Mouse (Mus musculus): ENCODE results near the gene Cfap61. TPM values are rescaled to one million over a fixed set of nuclear protein-coding genes. Genes with fewer than 3 reads are reported as not detected.

Gene Cfap61
- polyA plus RNA-seq, 1 experiment: not detected

DNA sequence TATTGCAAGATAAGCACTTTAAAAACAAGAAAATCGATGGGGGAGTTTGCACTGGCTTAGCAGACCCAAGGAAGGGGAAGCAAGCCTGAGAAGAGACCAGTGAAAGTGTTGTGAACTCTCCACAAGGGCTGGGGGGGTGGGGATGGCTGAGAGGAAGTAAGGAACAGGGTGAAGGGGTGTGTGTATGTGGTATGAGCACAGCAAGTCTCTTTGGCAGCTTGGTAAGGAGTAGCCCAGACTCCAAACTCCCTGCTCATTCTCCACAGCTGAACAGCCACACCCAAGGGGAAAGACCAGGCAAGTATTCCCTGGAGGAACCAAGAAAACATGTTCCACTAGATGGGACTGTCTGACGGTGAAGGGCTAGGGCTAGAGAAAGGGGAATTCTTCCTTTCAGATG, 76.2 kb downstream of the Cfap61 start:
- no peak for DNase-seq (ENCODE audit: low spot score)

DNA sequence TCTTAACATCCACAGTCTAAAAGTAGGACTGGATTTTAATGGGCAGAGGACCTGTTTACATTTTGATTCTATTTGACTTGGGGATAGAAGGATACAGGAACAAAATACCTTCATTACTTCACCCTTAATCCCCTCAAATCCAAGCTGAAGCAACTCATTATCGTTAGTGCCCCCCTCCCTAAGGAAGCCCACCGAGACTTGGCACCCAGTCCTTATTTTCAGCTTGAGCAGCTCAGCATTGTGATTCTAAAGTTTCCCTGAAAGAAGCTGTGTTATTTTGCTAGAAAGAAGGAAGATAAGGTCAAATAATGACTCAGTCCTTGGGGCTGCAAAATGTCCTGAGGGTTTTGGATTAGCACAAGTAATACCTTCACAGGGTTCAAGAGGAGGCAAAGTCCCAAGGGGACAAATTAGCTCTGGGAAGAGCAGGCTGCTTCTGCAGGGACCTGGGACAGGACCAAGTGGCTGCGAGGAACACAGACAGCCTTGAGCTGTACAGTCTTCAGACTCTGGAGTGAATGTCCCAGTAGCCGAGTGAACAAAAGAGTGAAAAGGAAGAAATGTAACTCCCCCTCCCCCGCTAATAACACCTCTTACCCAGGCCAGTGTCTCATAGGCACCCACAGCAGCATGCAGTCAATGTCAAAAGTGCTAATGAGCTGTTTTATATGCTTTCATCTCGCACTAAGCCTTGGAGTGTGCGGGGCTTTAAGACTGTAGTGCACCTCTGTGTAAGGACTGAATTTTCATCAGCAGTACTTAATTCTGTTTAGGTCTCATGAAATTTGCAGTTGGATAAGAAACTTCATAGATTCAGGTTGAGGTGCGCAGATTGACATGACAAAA, 81.0 kb downstream of the Cfap61 start:
- DNase-seq (ENCODE audit: low spot score): no peak

DNA sequence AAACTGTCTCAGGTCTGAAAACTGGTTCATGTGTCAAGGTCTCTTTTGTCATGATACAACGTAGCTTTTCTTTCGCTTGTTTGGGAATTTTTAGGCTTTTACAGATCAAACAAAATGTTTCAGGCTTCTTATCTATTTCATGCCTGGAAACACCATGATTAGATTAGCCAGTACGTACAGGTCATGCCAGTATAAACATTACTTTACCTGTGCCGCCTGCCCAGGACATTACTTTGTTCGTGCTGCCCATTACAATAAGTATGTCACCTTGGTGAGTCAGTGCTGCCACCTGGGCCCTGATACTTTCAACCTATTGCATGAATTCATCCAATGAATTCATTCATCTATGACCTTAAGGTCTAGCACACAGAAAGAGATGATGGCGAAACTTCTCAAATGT, 88.3 kb downstream of the Cfap61 start:
- no peak for DNase-seq (ENCODE audit: low spot score)

DNA sequence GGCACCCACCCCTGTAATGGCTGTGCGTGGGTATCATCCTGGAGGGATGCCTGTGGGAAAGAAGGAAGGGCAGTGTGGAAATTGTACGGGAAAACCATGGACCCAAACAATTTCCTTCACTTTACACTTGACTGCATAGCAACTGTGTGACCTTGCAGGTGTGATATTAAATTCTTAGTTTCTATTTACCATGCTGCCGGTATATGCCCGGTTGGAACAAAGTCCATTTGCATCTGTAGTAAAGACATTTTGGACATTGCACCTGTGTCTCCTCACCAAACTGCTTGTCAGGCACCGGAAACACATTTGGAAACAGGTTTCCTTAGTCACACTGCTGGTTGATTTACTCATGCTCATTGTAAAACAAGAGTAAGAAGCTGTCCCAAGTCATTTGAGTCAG, 109.1 kb downstream of the Cfap61 start:
- no peak for DNase-seq (ENCODE audit: low spot score)

DNA sequence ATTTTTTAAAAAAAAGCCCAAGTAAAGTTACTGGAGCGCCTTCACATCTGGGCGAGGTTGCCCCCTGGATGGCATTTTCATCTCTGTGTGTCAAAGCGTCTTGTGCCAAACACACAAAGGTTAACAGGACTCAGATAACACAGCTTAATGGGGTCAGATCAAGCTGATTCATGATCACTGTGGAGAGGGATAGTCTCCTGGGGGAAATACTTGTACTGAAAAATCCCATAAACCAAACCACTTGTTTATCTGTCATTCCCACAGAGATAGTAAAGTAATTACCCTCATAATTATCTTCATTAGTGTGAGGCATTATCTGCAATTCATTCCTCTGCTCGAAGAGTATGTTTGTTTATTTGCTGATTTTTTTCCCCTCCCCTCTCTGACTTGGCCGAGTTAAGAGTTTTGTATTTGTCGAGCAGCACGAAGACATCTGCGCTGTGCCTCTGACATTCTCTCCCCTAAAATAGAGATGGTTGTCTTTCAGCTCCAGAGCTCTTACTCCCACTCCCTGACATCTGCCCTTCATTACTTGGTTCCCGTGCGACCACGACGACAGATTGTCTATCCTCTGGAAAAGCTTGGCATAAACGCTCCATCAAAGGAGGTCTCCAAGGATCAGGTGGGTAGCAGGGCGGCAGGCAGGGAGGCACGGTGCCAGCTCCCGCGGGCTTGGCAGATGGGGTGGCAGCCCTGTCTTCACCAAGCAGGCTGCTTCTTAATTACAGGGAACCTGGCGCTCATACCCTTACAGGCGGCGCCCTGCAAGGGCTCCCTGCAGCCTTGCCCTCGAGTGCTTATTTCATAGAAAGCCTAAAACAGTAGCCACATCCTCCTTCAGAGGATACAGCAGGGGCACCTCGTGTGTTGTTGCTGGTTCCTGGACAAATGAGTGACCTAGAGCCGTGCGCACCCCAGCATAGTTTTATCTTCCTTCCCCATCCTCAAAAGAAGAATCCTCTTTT, 110.6 kb downstream of the Cfap61 start:
- no peak for DNase-seq (ENCODE audit: low spot score)

DNA sequence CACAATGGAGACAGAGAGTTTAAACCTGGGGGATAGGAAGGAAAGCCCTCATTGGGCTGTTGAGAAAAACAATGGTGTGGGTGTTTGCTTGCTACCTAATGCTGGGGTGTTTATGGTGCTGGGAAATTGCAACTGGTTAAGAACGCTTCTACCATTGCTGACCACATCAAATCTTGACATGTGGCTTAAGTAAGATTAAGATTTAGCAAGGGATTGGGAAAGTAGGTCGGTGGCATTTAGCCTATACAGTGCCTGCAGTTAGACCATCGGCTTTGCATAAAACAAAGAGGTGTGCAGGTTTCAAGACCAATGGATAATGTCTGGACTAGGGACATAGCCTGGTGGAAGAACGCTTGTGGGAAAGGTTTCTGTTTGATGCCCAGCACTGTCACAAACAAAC, 113.1 kb downstream of the Cfap61 start:
- DNase-seq (ENCODE audit: low spot score): no peak

DNA sequence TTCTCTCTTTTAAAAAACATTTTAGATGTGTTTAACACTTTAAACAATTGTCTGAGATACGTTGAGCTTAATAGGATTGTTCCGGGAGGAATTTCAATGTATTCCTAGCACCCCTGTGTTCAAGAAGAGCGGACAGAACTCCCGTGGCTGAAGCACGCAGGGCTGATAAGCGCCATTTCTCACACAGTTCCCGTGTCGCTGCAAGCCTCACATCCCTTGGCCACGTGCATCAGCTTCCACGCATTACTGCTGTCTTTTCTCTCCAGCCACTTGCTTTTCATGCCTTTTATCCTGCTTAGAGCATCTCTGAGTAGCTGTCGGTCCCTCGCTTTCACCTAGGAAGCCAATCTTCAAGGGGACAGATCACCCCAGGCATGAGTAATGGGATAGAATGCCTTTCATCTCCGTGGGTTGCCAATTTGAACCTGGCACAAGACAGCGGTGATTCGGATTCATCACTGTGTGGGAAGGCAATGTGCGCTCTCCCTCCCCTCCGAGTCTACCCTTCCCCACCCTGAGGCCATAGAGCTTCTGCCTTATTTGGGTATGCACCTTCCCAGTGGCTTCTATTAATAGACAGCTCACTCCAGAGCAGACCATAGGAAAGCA, 113.7 kb downstream of the Cfap61 start:
- DNase-seq (ENCODE audit: low spot score): no peak

DNA sequence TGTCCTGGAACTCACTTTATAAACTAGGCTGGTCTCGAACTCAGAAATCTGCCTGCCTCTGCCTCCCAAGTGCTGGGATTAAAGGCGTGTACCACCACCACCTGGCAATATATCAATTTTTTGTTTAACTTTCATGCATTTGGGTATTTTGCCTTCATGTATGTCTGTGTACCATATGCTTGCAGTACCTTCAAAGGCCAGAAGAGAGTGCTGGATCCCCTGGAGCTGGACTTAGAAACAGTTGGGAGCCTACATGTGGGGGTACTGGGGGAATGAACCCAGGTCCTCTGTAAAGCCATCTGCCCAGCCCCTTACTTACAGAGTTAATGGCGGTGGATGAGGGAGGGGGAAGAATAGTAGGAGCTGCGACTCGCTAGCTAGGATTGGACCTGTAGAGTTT, 114.8 kb downstream of the Cfap61 start:
- no peak for DNase-seq (ENCODE audit: low spot score)

DNA sequence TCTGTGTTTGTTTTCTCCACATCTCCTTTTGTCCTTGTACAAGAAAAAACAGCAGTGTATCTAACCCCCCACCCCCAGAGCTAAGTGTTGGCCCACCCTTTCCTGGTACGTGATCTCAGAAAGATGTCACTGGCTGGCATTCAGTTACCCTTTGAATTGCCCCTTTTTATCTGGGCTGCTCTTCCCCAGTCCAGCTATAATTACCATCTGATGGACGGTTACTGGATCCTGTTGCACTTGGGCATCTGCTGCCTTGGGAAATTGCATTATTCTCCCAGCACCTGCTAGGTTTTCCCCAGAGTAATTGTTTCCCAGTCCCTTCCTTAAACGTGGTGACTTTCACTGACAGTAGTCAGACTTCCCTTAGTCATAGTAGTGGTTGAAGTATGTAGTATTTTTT, 115.5 kb downstream of the Cfap61 start:
- no peak for DNase-seq (ENCODE audit: low spot score)

DNA sequence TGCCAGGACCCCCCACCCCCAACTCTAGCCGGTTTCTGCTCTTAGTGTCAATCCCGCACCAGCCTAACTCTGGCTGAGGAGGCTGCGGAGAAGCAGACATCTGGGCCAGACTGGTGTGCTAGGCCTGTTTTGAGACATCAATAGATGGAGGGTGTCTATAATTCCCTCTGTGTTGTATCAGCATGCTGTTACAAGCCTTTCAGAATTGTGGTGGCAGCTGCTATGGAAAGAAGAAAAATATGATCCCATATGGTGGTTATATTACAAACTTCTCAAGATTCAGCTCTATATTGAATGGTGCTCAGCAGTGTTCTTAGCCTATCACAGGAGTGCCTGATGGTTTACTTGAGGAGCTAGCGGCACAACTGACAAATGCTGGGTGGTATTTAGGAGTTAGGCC, 116.8 kb downstream of the Cfap61 start:
- DNase-seq (ENCODE audit: low spot score): no peak

DNA sequence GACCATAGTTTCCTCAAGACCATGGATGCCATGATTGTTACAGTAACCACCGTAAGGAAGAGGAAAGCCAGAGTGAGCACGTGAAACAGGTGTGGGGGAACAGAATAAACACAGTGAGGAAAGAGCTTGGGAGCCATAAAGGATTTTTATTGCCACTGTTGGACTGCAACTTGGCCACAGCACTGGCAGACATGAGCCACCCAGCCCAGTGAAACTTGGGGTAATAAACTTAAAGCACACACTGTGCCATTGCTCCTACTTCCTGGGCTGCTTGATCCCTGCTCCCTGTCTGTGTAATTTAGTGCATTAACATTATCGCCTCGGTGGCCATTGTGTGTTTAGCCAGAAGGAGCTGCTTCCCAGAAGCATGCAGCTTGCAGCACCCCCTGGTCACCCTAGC, 122.5 kb downstream of the Cfap61 start:
- DNase-seq (ENCODE audit: low spot score): no peak

DNA sequence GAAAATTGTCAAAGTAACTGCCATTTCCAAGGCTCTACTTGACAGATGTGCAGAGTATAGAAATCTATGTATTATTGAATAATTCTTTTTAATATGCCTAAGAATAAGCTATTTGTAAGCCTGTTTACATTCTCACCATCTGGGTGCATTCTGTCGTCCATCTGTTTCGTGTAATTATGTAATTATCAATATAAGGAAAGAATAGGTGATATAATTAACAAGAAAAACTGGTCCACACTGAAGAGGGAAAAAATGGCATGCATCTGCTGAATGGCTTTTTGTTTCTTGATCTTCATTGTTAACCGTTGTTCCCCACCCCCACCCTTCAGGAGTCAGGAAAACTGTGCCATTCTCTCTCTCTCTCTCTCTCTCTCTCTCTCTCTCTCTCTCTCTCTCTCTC, 124.2 kb downstream of the Cfap61 start:
- no peak for DNase-seq (ENCODE audit: low spot score)

DNA sequence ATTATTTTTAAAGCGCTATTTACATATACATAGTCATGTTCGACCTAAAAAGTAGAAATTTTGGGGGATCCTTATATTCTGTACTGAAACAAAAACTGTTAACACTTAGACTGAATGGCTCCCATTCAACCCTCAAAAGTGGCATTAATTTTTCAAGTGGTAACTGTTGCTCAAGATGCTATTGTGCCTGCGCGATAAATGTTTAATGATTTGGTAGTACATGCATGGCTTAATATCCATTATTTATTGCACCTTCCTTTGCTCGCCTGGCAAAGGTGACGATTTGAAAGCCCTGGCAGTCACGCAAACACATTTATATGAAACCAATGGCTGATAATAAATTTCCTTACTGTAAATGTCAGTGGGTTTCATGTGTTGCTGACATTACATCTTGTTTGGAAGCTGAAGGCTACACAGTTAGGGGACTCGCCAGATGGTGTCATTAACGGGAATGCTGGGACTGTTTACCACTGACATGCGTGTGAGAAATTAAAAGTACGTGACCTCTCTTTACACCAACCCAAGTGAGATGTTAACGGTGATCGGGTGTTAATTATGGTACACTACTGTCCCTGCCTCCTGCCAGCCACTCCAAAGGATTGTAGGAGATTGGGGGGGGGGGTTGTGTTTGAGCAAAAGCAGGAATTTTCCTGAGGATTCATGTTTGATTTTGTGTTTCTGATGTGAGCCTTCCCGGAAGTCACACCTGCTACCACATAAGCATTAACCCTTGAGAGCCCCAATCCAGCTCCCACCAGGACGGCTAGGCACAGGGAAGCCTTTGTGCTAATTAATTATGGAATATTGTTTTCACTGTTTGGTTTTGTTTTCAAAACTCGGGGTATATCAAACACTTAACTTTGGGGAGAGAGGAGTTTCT, 127.1 kb downstream of the Cfap61 start:
- no peak for DNase-seq (ENCODE audit: low spot score)

DNA sequence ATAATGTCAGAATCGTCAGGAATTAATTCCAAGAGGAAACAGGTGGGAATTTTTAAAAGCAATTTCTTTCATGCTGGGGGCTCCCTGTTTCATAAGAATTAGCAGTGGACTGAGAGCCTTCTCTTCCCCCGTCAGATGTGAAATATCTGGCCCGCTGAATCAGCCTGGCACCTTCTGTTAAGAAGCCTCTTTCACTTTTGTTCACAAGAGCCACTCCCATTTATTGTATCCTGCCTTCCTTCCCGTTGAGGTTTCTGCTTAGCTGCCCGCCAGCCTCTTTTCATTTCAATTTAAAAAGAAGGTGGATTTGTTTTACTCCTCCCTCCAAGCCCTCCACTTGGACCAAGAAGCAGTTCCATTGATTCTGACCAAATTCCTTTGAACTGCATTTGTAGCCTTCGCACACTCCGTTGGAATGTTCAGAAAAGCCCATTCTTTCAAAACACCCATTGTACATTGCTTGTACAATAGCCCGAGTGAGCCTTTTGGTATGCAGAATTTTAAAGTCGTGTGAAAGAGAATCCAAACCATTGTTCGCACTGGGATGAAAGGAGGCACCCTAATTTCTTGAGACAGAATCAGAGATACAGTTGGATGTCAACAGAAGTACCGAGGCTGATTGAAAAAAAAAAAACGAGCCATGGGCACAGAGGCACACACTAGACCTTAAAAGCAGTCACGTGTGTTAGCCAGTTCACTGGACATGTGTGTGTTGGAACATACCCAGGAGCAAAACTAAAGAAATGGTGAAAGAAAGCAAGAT, 127.9 kb downstream of the Cfap61 start:
- no peak for DNase-seq (ENCODE audit: low spot score)

DNA sequence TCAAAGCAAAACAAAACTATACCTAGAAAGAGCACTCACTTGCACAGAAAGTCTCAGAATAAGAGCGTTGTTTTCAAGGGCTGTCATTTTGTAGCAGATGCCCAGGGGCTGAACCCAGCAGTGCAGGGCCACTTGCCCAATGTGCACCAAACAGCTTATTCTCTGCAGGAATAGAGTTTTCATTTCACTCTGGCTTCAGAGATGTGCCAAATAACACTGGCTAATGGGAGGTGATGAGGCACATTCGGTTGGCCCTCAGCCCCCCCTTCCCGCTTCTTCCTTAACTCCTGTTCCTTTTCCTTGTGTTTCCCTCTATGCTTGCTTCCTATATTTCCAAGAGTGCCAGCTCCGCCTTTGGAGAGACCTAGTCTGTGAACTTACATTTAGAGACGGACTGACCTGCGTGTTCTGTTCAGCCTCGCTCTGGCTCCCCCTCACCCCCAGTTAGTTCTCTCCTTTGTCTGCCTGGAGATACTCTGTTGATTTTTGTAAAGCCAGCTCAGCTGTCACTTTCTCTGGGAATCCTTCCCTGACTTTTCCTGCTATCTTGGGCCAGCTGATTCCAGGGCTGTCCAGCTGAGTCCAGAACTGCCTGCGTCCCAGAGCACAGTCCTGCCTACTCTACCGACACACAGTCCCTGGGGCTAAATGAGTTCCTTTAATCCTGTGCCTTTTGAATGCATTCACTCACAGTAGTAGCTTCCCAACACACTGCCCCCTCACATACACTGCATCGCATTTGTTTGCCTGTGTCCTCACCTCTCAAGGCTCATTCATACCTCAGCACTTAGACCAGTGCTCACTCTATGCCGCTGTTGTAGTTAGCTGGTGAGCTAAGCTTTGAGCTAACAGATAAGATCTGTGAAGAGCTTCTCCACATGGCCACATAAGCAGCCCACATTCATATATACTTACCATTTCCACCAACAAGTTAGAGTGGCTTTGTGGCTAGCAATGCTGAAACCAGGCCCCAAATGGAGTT, 128.8 kb downstream of the Cfap61 start:
- no peak for DNase-seq (ENCODE audit: low spot score)

DNA sequence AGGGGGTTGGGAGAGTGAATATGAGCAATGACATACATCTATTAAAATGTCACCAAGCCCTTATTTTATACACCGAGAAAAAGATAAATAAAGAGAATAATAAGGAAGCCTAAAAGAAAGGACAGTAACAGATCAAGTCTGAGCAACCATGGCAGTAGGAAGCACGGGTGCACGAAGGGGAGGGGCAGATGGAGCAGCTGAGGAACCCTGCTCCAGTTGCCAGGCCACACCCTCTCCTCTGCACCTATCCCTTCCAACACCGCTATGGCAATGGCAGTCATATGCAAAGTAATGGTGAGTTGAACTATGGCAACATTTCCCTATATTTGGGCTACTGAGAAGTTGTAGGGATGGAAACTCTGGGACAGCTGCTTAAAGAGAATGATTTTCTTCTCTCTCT, 132.8 kb downstream of the Cfap61 start:
- no peak for DNase-seq (ENCODE audit: low spot score)

DNA sequence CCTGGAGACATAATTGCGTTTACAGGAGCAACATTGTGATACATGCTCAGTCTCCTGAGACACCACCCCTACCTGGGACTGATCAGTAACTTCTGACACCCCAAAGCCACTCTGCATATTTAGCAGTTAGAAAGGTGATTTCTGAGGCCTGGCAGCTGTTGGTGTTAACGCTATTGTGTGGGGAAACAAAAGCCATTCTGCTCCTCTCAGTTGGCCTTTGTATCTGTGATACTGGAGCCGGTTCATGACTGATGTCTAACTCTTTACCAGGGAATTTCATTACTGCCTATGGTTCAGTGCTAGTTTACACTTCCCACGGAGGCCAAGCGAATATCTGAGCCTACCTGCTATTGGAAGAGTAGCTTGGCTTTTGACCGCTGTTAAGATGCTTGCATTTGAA, 138.7 kb downstream of the Cfap61 start:
- no peak for DNase-seq (ENCODE audit: low spot score)

DNA sequence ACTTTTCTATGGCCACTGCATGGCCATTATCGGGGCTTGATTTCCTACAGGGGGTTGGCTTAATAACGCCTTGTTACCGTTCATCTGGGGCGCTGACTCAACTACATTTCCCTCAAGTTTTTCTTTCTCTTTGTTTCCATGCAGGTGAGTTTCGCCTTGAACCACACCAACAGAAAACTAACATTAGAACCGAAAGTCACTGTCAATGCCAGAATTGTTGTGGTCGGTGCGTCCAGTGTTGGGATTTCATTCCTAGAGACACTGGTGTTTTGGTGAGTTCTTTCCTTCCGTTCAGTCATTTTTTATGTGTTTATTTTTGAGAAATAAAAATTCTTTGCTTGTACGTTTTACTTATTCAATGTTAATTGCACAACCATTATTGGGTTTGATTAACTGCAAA, 142.5 kb downstream of the Cfap61 start:
- DNase-seq (ENCODE audit: low spot score): no peak

DNA sequence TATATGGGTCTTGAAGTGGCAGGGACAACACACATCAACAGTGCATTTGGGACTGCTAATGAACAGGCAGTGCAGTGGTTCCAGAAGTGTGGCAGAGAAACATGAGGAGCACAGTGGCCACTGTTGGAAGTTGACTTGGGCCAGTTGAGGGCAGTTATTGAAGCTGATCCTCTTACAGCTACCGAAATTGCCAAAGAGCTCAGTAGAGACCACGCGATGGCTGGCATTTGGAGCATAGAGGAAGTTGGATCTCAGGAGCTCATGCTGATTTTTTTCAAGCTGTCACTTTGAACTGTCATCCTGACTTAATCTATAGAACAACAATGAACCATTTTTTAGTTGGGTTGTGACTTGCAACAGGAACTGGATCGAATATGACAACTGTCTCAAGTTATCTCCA, 145.7 kb downstream of the Cfap61 start:
- DNase-seq (ENCODE audit: low spot score): no peak

All from urinary bladder, adult 2 months (tissue).